Mouse (Mus musculus) right cerebral cortex, postnatal 36 days (tissue): Measurements from ENCODE around the gene C8a.

Experiments
- DNase-seq, 2 experiments: peaks; one replicate each; pipeline ENCODE4 v3.0.0; 2022; ENCODE audit warnings: low spot score in 2 of 2, mixed read lengths in 1 of 2

The C8a gene

DNA sequence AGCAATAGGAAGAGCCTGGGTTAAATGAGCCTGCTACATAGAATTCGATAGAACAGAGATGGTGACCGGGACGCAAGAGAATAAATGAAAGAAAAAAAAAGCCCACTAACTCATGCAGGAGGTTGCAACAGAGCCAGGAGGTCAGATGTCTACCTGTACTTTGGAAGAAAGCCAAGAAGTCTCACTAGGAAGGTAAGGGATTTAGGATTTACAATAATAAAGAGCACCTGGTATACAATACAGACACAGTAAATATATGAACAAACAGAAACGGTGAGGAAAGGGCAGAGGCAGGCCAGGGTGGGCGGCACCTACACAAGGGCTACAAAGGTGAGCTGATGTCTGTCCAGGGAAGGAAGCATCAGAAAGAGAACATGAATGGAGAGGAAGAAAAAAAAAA is 34.0 kb downstream of the C8a start:
- DNase-seq = no peak

DNA sequence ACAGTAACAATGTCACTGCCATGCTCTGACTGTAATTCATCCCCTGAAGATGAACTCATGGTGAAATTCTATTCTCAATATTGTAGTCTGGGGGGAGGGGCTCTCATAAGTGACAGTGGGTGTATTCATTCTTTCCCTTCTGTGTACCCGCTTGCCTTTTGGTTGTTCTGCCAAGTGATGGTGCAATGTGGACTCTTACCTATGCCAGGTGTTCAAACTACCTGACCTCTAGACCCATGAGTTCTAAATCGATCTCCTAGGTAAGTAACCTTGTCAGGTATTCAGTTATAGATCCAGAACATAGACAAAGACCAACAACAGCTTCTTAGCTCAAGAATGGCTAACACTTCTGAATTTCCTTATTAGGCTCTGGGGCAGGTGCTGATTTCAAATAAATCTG is 37.9 kb downstream of the C8a start:
- DNase-seq = no peak

DNA sequence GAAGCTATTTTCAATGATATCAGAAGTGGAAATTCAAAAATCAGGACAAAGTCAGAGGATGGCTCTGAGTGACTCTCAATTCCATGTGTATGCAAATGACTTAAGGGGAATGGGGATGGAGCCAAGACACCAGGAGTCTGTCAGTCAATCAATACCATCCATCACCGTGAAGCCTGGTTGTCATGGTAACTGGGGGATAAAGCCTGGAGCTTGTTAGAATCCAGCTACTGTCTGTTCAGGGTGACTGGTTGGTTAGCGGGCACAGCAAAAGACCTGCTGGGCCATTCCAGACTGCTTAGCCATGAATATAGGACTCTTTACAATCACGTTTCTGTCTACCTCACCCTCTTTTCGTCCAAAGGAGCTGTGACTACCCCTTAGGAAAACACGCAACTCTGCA is 41.1 kb downstream of the C8a start:
- DNase-seq = no peak

- DNase-seq = peak in 1 of 2 experiments; percentile 5
Measured at GRCm38 (mm10) chr4:104828939-104829338, 47.3 kb downstream of the C8a start.

DNA sequence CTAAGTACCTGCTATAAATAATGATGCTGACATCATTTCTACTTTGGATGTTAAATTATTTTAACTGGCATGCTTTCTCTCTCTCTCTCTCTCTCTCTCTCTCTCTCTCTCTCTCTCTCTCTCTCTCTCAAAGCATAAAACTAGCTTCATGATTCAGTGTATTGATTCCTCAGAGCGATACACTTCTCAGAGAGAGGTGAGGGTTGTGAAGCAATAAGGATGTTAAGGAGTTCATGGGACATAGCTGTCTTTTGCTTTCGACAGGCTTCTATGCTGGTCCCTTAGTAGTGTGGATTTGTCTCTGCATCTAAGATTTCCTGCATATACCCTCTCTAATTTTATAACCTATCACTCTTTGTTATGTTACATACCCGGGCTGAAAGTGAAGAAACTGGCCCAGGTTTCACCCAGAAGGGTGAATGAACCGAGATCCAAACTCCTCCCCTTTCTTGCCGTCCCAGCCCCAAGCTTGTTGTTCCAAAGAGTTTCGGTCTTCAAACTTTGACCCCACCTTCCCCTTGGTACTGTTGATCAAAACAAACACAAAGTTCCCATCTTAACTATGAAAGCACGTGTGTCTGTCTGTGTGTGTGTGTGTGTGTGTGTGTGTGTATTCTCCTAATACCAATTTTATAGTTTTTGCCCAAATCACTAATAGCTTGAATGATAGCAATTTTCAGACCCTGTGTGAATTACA is 51.7 kb downstream of the C8a start:
- DNase-seq = no peak

DNA sequence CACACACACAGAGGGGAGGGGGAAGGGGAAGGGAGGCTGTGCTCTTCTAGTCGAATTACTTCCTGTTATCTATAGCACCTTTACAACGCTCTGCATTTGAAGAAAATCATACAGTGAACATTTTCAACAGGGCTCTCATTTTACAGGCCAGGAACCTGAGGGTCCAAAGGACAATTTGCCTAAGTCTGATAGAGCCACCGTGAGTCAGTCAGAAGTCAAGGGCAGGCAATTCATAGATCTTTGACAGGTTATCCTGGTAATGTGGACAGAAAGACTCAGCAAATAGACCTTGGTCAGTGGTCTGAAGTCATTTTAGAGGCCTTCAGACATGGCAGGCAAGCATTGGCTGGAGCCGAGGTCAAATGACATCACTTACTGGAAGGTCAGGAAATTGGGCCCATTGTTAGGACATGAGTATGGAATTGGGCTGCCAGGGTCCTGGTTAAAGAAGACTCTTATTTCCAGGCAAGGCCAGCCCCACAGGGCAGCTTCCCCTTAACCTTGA is 52.5 kb downstream of the C8a start:
- no peak for DNase-seq

GRCm38 (mm10) chr4:104819891-104820290 is 56.3 kb downstream of the C8a start:
- no peak for DNase-seq

GRCm38 (mm10) chr4:104818986-104819385 is 57.2 kb downstream of the C8a start:
- no peak for DNase-seq

- no peak for DNase-seq
Measured at GRCm38 (mm10) chr4:104817509-104817908, 58.7 kb downstream of the C8a start.

DNA sequence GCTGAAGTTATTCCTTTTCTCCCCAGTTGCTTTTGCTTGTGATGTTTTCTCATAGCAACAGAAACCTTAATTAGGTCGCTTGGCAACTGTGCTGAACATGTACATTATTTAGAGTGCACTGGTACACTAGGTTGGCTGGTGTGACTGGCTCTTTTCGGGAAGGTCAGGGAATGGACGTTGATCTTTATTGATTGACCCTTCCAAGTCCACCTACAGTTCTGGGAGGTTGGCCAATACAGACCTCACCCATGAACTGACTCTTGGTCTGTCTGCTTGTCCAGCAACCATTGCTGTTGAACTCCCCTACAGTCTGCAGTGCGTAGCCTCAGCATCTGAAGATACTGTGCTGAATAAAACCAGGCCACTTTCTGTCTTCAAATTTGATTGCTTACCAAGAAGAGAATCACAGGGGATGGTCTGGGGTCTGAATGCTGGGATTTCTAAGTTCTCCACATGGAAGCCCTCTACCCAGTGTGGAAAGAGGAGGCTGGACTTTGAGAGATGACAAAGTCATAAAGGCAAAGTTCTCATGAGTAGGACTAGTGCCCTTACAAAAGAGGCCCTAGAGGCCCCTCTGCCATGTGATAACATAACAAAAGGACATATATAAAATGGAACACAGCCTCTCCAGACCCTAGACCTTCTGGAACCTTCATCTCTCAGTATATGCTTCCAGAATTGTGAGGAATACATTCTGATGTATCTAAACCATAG is 59.5 kb downstream of the C8a start:
- no peak for DNase-seq

DNA sequence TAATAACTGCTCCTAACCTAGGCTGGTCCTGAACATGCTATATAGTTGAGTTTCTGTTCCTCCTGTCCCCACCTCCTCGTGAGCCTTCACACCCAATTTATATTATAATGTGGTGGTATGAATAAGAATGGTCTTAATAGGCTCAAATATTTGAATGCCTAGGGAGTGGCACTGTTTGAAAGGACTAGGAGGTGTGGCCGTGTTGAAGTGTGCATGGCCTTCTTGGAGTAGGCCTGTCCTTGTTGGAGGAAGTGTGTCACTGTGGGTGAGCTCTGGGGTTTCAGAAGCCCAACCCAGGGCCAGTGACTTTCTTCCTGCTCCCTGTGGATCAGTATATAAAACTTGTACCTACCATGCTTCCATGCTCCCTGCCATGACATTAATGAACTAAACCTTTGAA is 62.6 kb downstream of the C8a start:
- DNase-seq = no peak

- DNase-seq = no peak
Measured at GRCm38 (mm10) chr4:104810710-104811286, 65.4 kb downstream of the C8a start.

GRCm38 (mm10) chr4:104805414-104806257 is 70.6 kb downstream of the C8a start:
- DNase-seq = no peak

GRCm38 (mm10) chr4:104804100-104804499 is 72.1 kb downstream of the C8a start:
- no peak for DNase-seq

GRCm38 (mm10) chr4:104801625-104802024 is 74.6 kb downstream of the C8a start:
- no peak for DNase-seq

DNA sequence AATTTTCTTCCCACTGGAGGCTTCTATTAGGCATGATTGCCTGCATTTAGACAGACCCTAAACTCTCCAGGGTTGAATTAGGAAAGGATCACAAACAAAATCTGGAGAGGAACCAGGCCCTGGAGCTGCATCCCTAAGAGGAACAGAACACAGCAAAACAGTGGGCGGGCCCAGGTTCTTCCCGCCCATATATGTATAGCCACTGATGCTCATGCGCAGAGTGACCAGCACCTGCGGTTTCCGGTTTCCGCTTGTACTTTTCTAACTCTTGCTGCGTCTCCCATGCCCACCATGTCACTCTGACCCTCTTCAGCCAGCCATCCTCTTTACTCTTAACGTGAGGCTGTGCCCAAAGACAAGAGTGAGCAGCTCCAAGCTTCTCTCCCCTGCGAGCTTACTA is 77.2 kb downstream of the C8a start:
- DNase-seq = no peak

DNA sequence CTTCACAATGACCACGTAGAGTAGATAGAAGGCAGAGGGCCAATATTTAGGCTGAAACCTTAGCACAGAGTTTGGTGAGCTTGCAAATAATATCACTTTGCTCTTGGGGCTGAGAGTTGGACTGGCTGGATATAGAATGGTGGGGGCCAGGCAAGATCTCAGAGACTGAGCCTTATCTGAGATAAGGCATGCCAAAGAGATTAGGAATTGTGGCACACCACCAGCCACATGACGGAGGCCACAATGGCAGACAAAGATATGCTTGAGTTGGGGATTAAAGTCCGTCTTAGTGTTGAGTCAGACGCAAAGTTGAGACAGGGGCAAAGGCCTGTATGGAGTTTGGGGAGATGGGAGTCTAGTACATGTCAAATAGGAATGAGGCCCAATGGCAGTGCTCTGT is 84.1 kb downstream of the C8a start:
- DNase-seq = no peak

DNA sequence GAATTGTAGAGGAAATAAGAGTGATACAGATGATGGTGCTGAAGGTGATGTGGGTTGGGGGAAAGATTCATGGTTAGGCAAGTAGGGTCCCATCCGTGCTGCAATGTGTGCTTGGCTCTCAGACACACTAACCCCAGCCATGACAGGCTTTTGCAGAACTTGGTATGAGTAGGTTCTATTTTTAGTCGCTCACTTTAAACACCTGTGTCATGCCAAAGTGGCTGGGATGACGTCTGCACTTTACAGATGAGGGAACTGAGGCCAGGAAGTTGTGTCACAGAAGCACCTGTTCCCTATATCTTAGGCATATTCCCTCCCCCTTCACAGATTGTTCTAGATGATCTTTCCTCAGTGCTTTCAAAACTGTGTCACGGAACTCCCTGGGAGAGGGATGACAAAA is 93.9 kb downstream of the C8a start:
- no peak for DNase-seq

GRCm38 (mm10) chr4:104781441-104781840 is 94.8 kb downstream of the C8a start:
- no peak for DNase-seq

DNA sequence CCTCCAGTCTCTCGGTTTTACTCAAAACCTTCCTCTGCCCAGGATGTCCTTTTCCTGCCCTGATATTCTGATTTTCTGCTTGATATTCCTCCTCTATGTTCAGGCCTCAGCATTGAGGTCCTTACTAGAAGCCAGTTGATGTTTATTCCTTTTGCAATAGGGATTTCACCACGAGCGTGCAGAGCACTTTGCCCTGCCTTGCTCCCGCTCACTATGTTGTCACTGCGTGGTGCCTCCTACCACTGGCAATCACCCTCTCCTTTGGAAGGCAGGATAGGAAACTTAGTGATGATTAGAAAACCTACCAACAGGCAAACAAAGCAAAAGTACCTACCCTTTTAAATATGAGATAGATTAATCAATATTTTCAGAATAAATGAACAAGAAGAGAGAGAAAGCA is 96.7 kb downstream of the C8a start:
- DNase-seq = no peak

DNA sequence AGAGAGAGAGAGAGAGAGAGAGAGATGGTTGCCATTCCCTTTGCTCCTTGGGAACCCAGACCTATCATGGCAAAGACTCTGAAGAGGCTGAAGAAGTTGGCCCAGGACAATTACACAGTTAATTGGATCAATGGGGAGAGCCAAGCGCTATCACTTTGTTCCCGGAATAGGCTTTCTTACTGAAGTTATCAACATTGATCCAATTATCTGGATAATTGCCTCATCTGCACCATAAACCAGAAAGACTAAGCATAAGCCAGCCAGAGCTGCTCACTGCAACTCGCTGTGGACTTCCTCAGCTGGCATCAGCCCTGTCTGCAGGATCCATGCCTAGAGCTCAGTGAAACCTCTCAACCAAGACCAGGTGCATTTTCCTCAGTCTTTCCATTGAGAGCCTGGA is 100.6 kb downstream of the C8a start:
- no peak for DNase-seq

DNA sequence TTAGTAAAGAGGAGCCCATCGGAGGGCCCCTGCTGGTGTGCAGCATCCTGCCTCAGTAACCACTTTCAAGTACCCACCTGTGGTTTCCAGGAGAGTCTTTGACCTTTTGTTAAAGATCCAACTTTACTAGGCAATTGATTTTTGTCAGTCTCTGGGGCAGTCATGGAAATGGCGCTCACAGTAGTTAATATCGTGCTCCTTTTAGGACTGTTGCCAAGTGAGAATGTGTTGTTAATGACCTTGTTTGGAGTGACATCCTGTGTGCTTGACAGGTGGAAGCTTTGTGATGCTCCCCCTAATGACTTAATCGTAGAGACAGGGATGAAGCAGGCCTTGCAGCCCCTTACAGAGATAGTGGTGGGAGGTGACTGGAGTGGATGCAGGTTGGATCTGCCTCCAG is 105.9 kb downstream of the C8a start:
- no peak for DNase-seq
